Mouse (Mus musculus): ENCODE results near the gene Zfp524. TPM values are rescaled to one million over a fixed set of nuclear protein-coding genes. Genes with fewer than 3 reads are reported as not detected.

Zfp524 gene
- total RNA-seq, 2 experiments from 2014 or later = 4.6 to 7.8 TPM

DNA sequence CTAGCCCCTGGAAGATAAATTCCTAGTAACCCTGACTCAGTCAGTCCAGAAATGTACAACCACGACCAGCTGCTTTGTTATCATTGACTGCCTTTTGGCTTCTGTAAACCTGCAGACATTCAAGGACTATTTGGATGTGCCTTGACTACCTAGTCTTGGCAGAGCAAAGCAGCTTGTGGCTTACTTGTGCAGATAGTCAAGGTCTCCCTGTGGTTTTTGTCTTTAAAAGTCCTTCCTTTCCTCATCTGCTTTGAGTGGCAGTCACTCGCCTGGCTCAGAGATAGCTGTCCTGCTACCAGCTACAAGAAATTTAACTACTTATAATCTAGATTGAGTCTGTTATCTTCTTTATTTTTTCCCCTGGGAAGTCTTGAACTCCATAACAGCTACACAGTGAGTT lies 30.8 kb downstream of the Zfp524 start:
- no peak for ATAC-seq (replicated peaks; ENCODE audit: low FRiP score, poor library complexity, severe bottlenecking)

DNA sequence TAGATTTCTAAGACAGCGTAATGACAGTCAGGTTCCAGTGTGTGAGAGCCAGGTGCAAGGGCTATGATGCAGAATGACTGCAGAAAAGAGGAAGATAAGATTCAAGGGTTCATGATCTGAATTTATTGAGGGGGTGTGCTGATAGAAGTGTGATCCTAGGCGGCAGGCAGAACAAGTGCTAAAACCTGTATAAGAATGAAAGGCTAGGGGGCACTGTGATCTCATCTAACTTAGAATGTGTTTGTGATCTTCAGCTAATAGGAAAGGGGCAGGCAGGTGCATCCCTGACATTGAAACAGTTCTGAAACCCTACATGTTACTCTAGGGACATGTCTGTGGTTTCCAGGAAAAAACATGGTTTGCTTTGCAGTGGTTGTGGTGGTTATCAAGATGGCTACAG lies 31.9 kb downstream of the Zfp524 start:
- ATAC-seq (replicated peaks; ENCODE audit: low FRiP score, poor library complexity, severe bottlenecking) = no peak

DNA sequence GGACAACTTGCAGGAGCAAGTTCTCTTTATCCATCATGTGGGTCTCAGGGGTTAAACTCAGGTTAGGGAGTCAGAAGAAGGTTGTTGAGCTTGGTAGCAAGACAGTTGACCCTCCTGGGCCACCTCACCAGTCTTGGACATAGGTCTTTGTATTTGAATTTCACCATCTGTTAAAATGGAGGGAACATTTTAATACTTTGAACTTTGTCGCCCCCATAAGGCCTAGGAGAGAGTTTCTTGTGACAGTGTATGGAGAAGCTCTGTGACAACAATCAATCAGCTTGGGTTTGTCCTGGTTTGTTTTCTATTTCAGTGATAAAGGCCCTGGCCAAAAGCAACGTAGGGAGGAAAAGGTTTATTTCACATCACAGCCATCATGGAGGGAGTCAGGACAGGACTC lies 33.1 kb downstream of the Zfp524 start:
- ATAC-seq (replicated peaks; ENCODE audit: low FRiP score, poor library complexity, severe bottlenecking) = 0 out of 2 replicates have a peak, but pooled peaks have one; percentile 55

DNA sequence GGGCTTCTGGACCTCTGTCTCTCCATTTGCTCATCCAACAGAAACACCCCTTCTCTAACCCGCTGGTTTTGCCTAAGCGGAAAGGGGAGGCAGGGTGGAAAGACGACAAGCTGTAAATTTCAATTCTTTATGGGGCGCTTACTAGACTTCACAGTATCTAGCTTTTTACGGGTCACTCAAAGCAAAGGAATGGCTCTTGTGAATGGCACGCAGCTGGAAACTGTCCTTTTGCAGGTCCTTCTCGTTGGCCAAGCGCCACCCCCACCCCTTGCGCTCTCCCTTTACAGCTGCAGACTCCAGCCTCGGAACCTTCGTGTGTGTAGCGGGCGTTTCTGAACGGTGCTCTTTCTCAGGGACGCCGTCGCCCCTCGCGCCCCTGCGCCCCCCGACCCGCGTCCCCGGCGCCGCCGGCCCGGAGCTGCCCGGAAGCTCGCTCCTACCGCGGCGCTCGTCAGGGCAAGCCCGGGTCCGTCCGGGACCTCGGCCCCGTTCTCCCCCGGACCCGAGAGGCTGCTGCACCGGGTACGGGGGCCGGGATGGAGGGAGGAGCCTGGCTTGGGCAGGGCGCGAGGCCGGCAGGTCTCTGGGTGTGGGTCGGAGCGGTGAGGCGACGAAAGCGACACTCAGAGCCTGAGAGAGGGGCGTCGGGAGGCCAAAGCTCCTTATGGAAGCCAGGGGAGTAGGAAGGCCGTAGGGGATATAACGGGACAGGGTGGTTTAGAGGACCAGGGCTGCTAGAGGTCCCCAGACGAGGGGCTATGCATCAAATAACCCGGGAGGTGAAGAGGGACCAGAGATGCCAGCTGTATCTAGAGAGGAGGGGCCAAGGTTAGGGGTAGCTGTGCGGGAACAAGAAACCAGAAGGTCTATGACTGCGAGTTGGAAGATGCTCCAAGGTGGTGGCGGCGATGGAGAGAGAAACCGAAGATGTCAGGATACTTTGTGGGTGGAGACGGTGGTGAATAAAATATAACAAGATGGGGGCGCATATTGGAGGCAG lies 37.3 kb downstream of the Zfp524 start, which contains the start of gene Zfp580:
Gene Zfp580, plus strand, starts transcription at position 346 of the 1,000 bp plus-strand sequence.
- ATAC-seq (replicated peaks; ENCODE audit: low FRiP score, poor library complexity, severe bottlenecking) = no peak

DNA sequence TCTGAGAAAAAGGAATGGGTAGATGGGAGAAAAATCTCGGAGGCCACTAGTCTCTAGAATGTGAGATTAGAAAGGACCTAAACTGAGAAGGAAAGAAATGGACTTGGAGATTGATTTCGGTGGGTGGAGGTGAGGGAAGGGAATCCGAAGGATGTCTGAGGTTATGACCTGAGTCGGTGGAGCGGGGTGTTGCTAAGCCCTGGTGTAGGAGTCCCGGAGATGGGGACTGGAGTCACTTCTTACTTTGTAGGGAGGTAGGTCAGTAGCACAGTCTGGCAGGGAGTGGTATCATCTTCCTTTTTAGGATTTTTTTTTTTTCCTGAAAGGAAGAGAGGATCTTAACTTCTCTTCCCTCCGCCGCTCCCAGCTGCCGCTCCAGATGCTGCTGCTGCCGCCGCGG lies 38.2 kb downstream of the Zfp524 start:
- no peak for ATAC-seq (replicated peaks; ENCODE audit: low FRiP score, poor library complexity, severe bottlenecking)

DNA sequence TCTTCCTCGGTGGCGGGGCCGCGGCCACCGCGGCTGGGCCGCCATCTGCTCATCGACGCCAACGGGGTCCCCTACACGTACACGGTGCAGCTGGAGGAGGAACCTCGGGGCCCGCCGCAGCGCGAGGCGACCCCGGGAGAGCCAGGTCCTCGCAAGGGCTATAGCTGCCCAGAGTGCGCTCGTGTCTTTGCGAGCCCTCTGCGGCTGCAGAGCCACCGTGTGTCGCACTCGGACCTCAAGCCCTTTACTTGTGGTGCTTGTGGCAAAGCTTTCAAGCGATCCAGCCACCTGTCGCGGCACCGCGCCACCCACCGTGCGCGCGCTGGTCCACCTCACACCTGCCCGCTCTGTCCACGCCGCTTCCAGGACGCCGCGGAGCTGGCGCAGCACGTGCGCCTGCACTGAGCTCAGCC lies 38.7 kb downstream of the Zfp524 start:
- no peak for ATAC-seq (replicated peaks; ENCODE audit: low FRiP score, poor library complexity, severe bottlenecking)

DNA sequence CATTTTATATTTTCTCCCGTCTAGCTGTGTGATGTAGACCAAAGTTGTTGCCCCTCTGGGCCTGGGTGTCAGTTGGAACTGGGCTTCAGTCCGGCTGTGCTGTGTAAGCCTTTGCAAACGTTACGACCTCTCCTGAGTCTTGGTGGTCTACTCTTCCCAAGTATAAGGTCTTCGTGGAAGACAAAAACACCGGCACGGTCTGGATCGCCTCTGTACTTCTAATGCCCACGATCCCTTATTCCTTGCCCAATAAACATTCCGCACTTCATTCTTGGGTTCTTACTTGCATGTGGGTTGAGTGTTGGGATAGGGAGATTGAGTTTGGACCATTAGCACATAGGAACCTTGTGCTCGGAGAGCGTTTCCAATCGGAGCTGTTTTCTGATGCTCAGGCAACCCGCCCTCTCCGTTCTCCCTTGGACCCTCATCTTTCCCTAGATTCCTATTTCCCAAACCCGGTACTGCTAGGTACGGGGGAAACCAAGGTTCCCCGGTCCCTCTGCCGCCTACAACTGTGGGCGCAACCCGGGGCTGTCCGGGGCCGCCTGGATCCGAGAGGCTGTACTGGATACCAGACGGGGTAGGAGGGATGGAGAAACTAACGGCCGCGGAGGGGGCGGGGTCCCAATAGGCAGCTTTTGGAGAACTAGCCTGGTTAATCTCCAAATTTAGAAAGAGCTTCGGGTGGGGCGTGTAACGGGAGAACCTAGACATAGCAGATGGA lies 39.4 kb downstream of the Zfp524 start:
- ATAC-seq (replicated peaks; ENCODE audit: low FRiP score, poor library complexity, severe bottlenecking) = no peak

DNA sequence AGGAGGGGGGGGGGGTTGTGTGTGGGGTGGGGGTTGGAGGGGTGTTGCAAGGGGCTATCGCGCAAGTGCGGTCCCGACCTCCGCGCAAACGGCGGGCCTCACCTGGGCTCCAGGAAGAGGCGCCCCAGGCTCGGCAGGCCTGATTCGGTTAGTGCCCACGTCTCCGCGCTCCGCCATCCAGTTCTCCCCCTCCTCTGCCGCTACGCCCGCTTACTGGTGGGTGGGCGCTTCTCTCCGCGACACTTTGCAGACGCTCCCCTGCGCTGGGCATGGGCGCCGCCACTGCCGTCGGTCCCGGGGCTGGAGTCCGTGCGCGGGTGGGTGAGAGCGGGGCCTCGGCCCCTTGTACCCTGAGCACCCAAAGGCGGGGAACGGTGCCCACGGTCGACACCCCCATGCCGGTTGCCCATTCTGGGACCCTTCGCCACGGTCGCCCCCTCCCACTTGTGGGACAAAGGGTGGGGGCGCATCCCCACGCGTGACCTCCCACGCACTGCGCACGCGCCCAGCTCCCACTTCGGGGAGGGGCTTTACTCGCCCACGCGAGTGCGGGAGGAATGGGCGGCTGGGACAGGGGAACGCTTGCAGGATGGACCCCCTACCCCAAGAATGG lies 42.5 kb downstream of the Zfp524 start:
- ATAC-seq (replicated peaks; ENCODE audit: low FRiP score, poor library complexity, severe bottlenecking) = no peak

DNA sequence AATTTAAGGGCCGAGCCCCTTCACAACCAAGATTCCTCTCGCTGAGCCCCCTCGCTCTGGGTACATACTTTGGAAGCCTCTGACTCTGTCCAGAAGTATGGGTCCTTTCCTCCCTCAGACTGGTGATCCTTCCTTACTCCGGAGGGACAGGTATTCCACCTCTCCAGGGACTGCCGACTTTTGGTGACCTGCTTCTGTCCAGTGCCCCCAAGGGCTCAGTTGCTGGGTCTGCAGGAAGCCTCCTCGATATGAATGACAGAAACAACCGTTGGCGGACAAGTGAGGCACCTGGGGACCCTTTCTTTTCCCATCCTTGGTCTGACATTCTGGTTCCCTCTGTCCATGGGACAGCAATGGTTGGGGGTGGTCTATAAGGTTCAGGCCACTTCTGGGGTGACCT lies 43.2 kb downstream of the Zfp524 start:
- ATAC-seq (replicated peaks; ENCODE audit: low FRiP score, poor library complexity, severe bottlenecking) = no peak

DNA sequence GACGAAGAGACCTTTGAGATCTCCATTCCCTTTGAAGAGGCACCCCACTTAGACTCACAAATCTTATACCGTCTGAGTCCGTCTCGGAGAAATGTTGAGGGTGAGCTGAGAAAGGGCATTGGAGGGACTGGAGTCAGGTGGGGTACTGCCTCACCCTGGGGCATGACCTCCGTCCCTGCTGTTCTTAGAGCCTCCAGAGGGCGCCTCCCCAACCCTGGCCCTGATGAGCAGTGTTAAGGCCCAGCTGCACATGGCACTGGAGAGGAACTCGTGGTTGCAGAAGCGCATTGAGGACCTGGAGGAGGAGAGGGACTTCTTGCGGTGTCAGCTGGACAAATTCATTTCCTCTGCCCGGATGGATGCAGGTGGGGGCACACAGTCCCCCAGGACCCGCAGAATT lies 43.6 kb downstream of the Zfp524 start:
- no peak for ATAC-seq (replicated peaks; ENCODE audit: low FRiP score, poor library complexity, severe bottlenecking)

DNA sequence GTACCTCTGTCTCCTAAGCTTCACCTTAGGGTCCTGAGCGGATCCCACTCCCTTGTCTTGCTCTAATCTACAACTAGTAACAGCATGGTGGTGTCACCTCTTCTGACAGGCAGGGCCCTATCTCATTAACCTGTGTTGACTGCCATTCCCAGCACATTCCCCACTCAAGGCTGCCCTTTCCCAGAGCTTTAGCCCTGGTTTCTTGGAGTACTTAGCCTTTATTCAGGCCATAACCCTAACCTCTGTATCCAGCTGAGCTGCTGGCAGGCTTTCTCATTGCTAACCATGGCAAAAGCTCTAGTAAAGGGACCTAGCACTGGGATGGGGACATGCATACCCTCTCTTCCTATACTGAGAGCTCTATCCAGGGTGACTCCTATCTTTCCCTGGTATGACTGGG lies 44.4 kb downstream of the Zfp524 start:
- ATAC-seq (replicated peaks; ENCODE audit: low FRiP score, poor library complexity, severe bottlenecking) = no peak

DNA sequence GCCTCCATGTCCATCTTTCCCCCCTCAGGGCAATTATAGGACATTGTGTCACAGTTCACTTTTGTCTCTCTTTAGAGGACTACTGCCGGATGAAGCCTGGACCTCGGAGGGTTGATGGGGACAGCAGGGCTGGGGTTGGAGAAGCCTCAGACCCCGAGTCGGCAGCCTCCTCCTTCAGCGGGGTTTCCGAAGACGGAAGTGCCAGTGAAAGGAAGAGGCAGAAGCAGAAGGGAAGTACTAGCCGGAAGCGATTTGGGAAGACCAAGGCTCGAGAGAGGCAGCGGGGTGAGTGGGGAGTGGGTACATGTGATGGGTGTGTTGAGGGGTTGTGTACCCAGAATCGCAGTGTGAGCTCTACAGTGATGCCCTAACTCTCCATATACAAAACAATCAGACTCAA lies 45.2 kb downstream of the Zfp524 start:
- no peak for ATAC-seq (replicated peaks; ENCODE audit: low FRiP score, poor library complexity, severe bottlenecking)

DNA sequence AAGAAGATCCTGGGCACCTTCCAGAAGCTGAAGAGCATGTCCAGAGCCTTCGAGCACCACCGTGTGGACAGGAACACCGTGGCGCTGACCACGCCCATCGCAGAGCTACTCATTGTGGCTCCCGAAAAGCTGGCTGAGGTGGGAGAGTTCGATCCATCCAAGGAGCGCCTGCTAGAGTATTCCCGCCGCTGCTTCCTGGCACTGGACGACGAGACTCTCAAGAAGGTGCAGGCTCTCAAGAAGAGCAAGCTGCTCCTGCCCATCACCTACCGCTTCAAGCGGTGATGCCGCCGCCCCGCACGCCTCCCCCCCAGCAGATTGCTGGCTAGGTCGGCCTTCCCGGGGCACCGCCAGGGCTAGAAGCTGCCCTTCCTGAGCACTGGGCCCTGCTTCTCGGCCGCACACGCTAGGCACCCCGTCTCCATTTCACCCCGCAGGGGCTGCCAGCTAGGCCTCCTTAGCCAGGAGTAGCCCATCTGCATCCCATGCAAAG lies 46.1 kb downstream of the Zfp524 start:
- peak; percentile 67 for ATAC-seq (replicated peaks; ENCODE audit: low FRiP score, poor library complexity, severe bottlenecking)

DNA sequence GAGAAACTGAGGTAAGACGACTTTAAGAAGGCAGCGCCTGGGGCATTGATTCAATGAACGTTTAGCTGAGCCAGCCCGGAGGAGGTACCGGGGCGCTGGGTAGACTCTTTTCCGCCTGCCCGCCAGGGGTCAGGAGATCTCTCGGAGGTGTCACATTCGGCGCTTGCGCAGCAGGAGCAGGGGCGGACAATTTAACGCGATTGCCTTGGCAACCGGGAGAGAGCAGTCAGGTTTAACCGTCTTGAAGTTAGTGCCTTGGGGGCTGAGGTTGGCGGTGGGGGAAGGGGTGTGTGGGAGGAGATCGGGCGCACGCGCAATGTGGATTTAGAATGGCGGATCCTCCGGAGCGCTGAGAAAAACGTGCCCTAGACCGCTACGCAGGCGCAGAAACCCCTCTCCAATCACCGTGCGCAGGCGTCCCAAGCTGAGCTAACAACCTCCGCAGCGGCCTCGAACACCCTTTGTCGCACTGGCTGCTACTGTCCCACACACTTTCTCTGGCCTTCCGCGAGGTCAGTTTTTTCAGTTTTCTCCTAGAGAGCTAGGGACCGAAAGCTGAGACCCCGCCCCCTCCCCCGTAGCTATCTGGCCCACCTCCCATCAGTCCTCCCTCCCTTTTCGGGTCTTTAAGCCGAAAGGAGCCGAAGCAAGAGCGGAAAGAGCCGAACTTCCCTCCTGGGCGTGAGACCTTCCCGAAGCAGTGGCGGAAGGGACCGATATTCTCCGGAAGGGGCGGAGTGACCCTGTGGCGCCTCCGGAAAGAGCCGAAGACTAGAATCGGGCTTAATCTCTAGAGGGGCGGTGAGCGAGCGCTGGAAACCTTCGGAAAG lies 46.9 kb downstream of the Zfp524 start:
- ATAC-seq (replicated peaks; ENCODE audit: low FRiP score, poor library complexity, severe bottlenecking) = peak; percentile 84

DNA sequence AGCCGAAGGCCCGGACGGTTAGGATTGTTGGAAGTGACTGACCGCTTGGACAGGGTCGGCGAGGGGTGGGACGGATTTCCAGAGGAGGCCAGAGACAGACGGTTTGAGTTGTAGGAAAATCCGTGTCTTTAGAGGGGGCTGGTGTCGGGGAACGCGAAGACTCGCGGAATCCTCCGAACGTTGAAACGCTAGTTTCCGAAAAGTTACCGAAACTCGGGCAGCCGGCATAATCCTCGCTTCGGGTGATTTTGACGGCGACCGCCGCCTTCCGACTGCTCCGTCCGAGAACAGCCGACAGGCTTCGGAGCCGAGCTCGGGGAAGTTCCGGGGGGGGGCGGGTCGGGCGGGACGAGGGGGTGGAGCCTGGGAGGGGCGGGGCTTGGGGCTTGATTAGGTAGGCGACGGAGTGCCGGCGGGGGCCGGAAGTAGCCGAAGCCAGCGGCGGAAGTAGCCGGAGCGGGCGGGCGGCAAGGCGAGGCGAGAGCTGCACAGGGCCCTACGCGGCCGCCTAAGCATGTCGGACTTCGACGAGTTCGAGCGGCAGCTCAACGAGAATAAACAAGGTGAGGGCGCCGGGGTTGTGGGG lies 47.7 kb downstream of the Zfp524 start, which contains the start of gene U2af2:
Gene U2af2, plus strand, starts transcription at position 370 of the 586 bp plus-strand sequence.
- peak; percentile 60 for ATAC-seq (replicated peaks; ENCODE audit: low FRiP score, poor library complexity, severe bottlenecking)

DNA sequence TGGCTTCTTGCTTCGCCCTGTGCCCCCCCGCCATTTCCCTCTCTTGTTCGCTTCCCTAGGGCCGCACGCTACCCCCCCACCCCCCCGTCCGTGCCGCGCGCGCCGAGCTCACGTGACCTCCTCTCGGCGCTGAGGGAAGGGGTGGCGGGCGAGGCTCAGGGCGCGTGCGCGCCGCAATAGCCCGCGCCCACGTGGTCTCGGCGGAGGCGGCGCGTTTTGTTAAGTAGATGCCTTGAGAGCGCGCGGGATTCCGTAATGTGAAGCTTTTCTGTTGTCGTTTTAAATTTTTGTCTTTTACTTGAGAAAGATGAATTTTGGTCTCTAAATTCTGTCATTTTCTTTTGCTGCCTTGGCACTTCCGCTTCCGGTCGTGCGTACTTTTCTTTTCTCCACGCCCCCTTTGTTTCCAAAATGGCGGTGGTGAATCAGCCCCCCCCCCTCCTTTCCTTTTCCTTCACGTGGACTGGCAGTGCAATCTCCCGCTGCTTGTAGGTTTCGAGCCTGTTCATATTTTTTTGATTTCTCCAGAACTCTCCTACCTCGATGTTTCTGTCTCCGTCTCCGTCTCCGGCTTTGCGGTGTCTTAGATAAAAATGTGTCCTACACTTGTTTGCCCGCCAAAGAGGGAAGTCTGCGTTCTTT lies 48.3 kb downstream of the Zfp524 start:
- no peak for ATAC-seq (replicated peaks; ENCODE audit: low FRiP score, poor library complexity, severe bottlenecking)

DNA sequence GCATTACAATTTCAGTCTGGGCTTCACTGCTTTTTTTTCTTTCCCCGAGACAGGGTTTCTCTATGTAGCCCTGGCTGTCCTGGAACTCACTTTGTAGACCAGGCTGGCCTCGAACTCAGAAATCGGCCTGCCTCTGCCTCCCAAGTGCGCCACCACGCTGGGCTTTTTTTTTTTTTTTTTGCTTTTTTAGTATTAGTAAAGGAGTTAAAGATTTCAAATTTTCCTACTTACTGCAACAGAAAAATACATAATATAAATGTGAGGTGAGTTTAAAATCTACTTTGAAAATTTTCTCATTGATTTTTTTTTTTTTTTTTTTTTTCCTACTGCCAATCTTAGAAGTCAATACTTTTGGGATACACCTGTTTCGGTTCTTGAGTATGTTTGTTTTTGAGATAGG lies 50.7 kb downstream of the Zfp524 start:
- ATAC-seq (replicated peaks; ENCODE audit: low FRiP score, poor library complexity, severe bottlenecking) = no peak

All from erythroblast, adult 5-6 weeks (primary cell).